Mouse (Mus musculus) stomach, postnatal 0 days (tissue): ENCODE results near the gene Agpat4.

ENCODE experiments used
- CTCF ChIP-seq: IDR thresholded peaks from 2 replicates; pipeline ENCODE4 v1.5.1; 2016; ENCODE audit warnings: antibody characterized with exemption, low read depth, mild to moderate bottlenecking, moderate library complexity
- EP300 ChIP-seq: optimal IDR thresholded peaks from 2 replicates; pipeline ENCODE3; 2016; ENCODE audit warnings: antibody characterized with exemption

DNA sequence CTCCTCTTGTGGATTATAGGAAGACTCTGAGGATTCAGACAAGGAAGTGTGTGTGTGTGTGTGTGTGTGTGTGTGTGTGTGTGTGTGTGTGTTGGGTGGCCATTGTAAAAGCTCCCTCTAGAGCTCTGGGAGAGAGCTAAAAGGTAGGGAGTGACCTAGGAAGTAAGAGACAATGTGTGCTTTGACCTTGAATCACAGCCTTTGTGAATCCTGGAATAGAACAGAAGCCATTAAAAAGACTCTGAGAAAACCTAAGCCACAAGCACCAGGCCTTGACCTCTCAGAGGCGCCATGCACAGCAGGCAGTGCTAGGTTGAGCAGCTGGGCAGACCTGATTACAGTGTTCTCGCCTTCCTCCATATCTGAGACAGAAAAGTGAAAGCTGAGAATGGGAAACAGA lies 41.7 kb upstream of the Agpat4 start:
- TF ChIP-seq CTCF (no peak), EP300 (no peak)
